Mouse (Mus musculus) right cerebral cortex, postnatal 36 days (tissue): ENCODE measurements around the gene Eef1b2.

Experiments used
- DNase-seq, 2 experiments: peaks; one replicate each; pipeline ENCODE4 v3.0.0; 2022; ENCODE audit warnings: low spot score in 2 of 2, mixed read lengths in 1 of 2

Gene Eef1b2

DNA sequence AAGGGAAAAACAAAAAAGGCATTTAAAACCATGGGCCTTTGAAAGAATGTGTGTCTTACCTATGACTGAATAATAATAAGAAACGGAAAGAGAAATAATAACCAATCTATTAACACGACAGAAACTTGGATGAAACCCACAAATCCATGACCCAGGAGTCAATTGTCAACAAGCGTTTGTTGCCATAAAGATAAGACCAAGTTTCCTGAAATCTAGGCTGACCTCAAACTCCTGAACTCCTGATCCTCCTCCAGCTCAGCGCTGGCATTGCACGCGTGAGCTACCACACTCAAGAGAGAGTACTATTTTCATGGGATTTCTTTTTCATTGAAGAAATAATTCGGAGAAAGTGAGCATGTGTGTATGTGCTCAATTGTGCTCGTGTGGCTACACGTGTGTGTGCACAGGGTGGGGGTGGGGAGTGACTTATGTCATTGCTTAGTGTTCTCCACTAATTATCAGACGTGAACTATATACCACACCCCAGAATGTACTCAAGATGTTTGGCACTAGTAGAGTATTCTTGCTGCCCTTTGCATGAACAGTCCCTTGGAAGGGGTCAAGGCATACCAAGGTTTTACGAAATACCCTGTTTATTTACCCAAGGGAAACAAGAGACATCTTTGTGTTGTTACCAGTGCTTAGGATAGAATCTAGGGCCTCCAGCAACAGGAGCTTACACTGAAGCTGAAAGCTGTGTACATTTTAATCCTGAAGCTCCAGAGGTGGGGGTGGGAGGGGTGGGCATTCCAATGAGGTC lies 15.9 kb downstream of the Eef1b2 start:
- no peak for DNase-seq

DNA sequence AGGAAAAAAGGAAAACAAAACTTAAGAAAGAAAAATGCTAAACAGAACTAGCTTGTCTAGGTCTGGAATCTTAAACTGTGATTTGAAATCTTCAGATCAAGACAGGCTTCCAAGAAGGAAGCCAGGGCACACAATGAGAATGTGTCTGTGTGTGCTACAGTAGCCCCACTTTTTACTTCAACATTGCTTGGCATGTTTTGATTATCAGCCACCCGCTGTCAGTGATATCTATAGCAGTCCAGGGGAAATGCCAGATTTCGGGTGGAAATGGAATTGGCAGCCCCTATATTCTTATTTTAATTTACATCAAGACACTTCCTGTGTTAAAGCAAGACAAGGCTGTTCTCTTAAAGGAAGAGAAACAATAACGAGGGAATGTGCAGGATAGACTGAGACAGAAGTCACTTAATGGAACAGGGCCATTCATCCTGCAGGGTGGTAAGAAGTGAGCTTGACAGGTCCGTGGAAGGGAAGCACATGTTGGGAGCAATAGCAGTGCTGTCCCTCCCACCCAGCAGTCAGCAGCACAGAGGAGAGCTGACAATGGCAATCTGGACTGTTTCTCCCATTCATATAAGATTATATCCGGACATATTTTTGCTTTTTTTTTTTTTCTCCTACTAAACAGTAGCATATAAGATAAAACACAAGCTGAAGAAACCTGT lies 19.4 kb downstream of the Eef1b2 start:
- no peak for DNase-seq

DNA sequence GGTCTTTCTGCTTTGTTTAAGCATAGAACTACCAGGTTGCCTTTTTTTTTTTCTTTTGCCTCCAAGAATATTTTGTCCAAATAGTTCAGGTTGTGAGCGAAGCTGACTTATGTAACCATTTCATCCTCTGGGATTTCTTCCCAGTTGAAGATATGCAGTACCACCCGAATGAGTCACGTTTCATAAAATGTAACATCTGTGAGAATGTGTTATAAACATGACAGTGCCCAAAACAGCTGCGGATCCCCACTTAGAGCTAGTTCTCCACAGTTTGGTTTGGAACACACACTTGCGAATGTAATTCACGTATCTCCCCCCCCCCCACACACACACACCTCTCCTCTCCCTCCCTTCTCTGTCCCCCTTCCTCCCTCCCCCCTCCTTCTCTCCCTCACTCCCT lies 22.8 kb downstream of the Eef1b2 start:
- DNase-seq = no peak

DNA sequence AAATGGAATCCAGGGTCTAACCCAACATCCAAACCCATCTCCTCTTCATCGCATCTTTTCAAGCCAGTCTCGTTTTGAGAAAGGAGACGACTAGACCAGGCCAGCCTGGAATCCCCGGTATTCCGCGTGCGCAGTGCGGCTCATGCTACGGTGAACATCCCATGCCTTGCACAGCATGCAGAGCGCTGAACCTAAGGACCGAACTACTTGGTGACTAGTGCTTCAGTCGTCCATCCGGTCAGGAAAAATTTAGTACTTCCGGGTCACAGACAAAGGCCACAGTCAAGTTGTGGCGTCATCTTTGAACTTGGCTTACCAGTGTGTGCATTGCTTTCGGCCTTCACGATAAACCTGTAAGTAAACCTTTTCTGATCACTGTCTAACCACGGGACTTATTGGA lies 23.7 kb downstream of the Eef1b2 start:
- no peak for DNase-seq

DNA sequence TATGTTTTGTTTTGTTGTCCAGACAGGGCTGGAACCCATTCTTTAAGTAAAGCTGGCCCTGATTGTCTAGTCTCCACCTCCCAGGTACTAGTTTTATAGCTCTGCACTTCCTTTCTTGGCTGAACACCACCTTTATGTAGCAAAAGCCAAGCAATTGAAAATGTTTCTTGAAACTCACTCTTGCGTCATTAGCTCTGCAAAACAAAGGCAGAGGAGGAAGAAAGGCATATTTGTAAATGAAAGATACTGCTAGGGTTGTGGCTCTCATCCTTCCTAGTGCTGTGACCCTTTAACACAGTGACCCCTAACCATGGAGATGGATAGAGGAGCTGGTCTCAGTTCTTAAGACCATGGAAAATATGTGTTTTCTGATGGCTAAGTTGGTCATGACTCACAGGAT lies 25.0 kb downstream of the Eef1b2 start:
- DNase-seq = no peak

DNA sequence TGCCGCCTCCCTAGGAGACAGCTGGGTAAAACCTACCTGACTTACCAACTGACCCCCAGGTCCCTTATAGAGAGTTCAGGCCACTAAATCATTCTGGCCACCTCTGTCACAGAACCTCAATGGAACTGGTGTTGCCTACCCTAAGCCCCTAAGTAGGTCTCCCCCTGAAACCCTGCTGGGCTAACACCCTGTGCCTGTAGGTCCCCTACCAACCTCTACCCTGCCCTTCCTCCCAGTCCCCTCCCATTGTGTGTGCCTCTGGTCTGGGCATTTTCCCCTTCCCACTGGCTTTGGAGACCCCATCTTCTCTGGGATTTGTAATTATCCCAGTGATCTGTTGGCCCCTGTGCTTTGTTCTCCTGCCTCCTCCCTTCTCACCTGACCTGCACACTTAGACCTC lies 26.8 kb downstream of the Eef1b2 start:
- no peak for DNase-seq

DNA sequence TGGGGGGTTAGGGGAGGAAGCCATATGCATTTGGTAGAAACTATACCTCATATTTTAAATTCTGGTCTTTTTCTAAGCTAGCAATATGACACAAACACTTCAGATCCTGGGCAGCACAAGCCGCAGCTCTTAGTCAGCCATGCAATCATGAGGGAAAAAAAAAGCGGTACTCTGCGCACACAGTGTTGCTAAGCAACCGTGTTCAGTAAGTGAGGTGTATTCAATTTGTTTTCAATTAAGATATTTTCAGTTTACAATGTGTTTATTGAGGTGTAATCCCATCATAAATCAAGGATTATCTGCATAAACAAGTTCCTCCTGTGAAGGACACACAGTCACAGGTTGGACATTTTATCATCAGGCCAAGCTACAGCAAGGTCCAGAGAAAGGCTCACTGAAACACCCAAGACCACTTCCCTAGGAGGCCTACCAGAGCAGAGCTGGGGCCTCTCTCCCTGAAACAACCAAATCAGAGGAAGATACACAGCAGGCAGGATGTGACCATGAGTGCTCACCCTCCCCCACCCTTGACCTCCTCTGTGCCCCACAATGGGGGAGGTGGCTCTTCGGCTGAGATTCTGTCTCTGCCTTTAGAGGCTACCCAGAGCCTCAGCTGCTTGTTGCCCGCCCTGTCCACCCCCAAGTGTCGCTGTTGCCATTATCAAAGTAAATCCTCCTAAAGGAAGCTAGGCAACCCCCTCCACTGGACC lies 27.5 kb downstream of the Eef1b2 start:
- DNase-seq = peak; percentile 24 to 45

DNA sequence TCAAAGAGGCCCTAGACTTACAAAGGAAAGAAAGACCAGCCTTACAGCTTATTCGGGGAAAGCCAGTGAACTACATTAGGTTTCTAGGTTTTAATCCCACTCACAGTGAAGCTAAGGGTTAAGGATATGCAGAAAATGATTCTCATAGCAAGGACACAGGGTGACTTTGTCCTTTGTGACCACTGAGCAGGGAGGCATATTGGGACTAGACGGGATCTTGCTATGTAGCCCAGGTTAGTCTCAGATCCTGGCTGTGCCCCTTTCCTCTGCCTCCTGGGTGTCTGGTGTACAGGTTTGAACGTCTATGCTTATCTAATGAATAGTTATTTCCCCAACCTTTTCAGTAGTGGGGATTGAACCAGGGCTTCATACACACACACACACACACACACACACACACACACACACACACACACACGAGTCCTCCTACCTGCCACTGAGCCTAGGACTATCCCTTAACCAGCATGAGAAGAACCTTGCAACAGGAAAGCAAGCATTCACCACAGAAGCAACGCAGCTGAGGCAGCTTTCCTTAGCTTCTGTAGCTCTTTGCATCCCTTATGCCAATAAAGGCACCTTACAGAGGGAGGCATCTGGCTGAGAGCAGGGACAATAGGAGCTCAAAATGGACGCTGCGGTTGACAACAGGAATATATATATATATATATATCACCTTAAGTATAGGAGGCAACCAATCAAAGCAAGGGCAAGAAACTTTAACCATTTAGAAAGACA lies 28.2 kb downstream of the Eef1b2 start:
- DNase-seq = no peak

DNA sequence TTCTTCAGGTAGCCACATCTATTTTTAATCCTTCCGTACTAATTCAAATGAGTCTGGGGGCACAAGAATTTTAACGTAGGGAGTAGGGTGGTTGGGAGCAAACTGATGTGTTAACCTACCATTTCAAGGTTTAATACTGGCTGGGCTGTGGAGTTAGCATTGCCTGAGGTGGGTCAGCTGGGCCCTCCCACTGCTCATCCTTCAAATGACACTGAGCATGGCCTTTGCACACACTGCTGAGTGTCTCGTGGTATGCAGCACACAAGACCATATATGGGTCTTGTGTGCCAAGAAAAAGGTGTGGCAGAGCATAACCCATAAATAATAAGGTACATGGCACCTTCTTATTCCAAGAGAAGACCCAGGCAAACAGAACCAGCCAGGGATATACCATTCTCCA lies 31.0 kb downstream of the Eef1b2 start:
- no peak for DNase-seq

DNA sequence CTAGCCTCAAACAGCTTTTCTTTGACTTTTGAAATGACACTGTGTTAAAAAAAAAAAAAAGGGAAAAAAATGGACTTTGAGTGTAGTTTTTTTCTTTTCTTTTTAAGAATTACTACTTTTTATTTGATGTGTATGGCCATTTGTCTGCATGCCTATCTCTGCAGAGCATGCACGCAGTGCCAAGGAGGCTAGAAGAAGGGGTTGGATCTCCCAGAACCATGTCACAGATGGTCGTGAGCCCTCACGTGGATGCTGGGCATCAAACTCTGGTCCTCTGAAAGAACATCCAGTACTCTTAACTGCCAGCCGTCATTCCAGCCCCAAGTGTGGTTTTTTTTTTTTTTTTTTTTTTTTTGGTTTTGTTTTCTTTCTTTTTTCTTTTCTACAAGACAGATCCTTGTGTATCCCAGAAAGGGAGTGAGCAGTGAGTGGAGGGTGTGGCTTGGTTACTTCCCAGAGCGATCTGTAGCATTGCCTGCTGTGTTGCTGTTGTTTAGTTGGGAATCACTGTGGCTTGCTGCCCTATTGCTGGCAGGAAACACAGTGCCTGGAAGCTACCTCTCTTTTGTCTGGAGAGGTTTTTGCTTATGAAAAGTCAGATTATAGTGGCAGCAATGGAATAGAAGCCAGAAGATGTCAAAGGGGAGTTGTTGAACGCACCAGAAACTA lies 33.4 kb downstream of the Eef1b2 start:
- no peak for DNase-seq

DNA sequence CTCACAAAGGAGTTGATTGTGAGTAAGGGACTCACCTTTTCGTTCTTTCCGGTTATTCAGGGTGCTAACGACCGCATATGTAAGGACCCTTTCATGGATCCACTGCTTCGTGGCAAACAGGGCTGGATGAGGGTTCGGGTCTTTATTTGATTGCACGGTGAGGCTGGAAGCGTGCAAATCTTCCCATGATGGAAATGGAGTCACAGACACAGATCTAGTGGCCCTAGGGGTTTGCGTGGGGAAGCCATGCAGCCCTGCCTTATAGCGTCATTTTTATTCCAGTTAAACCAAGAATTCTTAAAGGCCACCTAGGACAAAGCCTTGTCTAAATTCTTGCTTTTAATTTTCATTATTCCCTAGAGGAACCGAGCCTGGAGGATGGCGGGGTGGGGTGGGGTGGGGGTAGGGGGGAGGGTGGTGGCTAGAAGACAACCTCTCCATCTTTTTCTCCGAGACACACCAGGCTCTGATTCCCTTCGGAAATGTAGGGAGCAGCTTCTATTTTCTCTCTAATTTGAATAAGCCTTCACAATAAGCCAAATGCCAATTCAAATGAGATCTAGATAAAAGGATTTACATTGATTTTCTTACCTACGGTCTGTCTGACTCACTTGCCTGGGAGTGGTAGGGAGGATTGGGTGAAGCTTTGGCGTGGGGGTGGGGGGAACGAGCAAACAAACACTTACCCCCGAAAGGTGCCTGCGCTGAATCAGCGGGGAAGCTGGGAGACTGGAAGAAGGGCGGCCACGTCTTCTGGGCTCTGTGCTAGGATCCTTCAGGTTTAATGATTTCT lies 37.0 kb downstream of the Eef1b2 start:
- no peak for DNase-seq

DNA sequence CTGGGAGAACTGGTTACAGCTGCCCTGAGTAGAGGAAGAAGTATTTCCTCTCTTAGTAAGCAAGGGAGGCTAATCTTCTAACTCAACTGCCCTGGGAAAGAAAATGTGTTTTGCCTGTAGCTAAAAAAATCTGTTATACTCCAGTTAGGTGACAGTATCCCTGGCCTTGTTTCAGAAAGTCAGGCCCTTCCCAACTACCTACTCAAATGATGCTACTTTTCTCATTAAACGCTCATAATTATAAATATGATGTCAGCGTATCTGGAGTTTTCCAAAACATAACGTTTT lies 37.6 kb downstream of the Eef1b2 start, which contains the start of gene Gpr1:
Gene Gpr1 (minus strand): TSS at position 273 of the 288 bp plus-strand sequence.
- DNase-seq = no peak

DNA sequence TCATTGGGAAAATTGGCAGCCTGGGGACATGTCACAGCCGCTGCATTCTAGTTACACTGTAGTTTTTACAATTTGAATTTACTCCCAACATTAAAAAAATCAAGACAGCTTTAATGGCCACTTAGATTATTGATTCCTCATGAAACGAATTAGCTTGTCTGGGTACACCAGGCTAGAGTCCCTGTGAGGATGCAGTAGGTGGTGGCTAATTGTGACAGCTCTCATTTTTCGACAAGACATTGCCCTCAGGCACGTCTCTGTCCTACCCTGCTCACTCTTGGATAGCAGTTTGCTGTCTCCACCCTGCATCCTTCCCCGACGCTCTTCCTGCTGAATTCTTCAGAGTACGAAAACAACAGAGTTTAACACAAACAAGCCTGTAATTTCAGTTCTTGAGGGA lies 38.0 kb downstream of the Eef1b2 start:
- DNase-seq = no peak

DNA sequence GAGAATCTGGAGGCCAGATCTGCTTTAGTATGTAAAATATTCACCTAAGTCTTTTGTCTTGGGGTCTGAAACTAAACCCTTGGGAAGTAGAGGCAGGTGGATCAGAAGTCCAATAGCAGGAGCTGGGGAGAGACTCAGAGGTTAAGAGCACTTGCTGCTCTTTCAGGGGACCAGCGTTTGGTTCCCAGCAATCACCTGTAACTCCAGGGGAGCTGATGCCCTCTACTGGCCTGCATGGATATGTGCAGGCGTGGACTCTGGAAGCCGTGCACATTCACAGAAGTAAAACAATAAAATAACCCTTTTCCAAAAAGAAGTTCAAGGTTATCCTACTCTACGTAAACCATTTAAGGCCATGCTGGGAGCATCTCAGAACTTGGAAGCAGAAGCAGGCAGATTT lies 42.7 kb downstream of the Eef1b2 start:
- DNase-seq = no peak

DNA sequence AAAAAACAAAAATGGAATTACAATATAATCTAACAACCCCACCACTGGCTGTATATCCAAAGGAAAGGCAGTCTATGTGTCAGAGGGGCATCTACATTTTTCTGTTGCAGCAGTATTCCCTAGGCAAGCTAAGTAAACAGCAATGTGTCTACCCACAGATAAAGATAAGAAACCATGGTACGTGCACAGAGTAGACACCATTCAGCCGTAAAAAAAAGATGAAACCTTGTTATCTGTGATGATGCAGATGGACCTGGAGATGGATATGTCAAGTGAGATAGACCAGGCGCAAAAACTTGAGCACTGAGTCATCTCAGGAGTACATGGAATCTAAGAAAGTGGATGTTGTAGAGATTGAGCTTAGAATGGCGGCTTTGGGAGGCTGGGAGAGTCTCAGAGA lies 48.4 kb downstream of the Eef1b2 start:
- DNase-seq = no peak

DNA sequence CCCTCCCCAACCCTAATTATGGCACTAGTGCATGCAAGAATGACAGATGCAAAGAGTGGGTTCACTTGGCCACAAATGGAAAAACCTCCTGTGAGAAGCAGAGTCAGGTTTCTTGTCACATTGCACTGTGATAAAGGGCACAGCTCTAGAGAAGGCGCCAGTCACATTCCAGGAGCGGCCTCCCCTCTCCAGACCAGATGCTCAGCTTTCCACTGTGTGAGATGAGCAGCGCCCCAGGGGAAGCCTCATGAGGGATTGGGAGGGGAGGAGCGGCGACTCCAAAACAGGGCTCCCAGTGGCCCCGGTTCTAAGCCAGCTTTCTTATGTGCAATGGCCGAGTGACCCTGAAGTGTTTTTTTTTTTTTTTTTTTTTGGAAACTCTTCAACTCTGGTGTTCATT lies 49.3 kb downstream of the Eef1b2 start:
- DNase-seq = no peak

DNA sequence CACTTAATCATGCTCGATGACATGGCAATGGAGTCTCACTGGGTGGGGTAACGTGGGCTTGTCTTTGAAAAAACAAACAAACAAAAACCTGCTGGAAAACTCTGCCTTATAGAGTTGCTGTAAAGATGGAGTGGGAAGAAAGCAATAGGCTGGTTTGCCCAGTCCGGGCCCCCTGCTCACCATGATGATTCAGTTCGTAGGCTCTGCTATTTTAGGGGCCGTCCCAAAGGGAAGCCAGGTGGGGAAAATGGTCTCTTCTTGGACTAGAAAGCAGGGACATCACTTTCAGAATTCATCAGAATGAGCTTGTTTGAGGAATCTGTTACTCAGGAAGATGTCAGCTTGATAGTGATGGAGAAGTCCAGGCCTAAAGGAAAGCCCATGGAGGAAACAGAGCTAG lies 50.6 kb downstream of the Eef1b2 start:
- no peak for DNase-seq
